Mouse (Mus musculus) liver, postnatal 0 days (tissue): ENCODE measurements around the gene Ifi27l2b.

ENCODE experiments used
- CTCF ChIP-seq: sonication (generic); IDR thresholded peaks from 2 replicates; pipeline ENCODE4 v1.5.1; 2016; ENCODE audit warnings: antibody characterized with exemption, low read depth
- EP300 ChIP-seq: IDR thresholded peaks from 2 replicates; pipeline ENCODE4 v1.6.1; 2016; ENCODE audit warnings: antibody characterized with exemption, low read depth, mild to moderate bottlenecking

- TF ChIP-seq CTCF (no peak), EP300 (no peak)
These were observed 24.6 kb upstream of the Ifi27l2b start for GRCm38 (mm10) chr12:103481671-103482070.
